Comparison of ENCODE assay signal across 12 mouse cellular contexts in genomic region chr1:155663994-155664393, GRCm38 (mm10).
"Had no signal": no experiment of that assay in that cellular context is flagged by ENCODE, and none has a peak within 500 bp of the region (broad histone marks: within the 10 kb centered on the region; RNA-seq: fewer than 3 reads in every experiment).

No protein-coding gene starts in this region.

- H3K36me3 ChIP-seq: liver, embryonic 13.5 days; midbrain, embryonic 13.5 days had no signal

- H3K27ac ChIP-seq: left cerebral cortex, adult 2 months; liver, embryonic 13.5 days; macrophage; midbrain, embryonic 13.5 days had no signal

- DNase-seq: kidney, adult 18-20 months; kidney, adult 9 months; kidney, postnatal 25 days; layer of hippocampus, postnatal 36 days; liver, embryonic 13.5 days; lung, adult 2 months; lung, postnatal 14 days; thymus, postnatal 25 days had no signal

- H3K4me1 ChIP-seq: midbrain, embryonic 13.5 days had no signal

- H3K9me3 ChIP-seq: liver, embryonic 13.5 days; midbrain, embryonic 13.5 days had no signal

- H3K4me3 ChIP-seq: left cerebral cortex, adult 2 months; liver, embryonic 13.5 days; midbrain, embryonic 13.5 days had no signal

- H3K27me3 ChIP-seq: liver, embryonic 13.5 days; midbrain, embryonic 13.5 days had no signal

- ATAC-seq: intestine, embryonic 16.5 days; midbrain, embryonic 13.5 days had no signal

- H3K9ac ChIP-seq: liver, embryonic 13.5 days; midbrain, embryonic 13.5 days had no signal
